ENCODE assay signal across 15 mouse cellular contexts in the genomic region with DNA sequence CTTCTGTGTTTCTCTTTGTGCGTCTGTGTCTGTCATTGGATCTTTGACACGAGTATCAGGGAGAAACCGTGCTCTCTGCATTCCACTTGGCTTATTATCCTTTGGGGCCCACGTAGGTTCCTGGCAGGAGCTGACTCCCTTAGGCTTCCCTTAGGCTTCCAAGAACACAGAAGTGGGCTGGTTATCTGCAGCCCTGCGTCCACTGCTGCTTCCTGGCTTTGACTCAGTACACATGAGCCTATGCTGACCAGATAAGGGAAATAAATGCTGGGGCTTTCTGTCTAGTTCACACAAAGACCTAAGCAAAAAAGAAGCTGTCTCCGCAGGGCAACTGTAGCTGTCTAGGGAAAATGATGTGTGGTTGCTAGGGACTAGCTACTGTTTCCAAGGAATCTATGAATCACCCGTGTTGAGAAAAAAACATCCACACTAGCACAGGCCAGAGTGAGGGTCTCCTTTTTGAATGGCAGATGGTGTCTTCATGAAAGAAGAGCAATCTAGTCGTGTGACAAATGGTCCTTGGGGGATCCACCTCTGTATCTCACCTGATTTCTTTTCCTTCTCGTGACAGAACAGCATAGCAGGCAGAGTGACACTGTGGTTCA. TPM values are rescaled to one million over a fixed set of nuclear protein-coding genes. Genes with fewer than 3 reads are reported as not detected.
A peak's percentile ranks its signal among the peaks of the same experiment; 100 is the strongest.
DNase-seq lines count a peak whose midpoint lies in the region; ATAC-seq and TF ChIP-seq lines count a peak whose summit lies in the region.
"Had no signal": no experiment of that assay in that cellular context is flagged by ENCODE, and none has a peak within 500 bp of the region (broad histone marks: within the 10 kb centered on the region; RNA-seq: fewer than 3 reads in every experiment).

No protein-coding gene starts in this region.

- no peaks in the 10 kb centered on the region for H3K36me3 ChIP-seq in forebrain, postnatal 0 days (ENCODE audit: insufficient read depth)
- no peaks in the 10 kb centered on the region for H3K36me3 ChIP-seq in neural tube, embryonic 14.5 days (ENCODE audit: control insufficient read depth, insufficient read depth, low read length)
- H3K36me3 ChIP-seq in intestine, postnatal 0 days (ENCODE audit: control insufficient read depth, insufficient read depth): no peaks in the 10 kb centered on the region

- TF ChIP-seq POLR2A in brain, embryonic 14.5 days (IDR thresholded peaks at IDR 0.05; ENCODE audit: borderline replicate concordance, extremely low read depth, insufficient read depth, insufficient read length, poor library complexity, severe bottlenecking): no peak

- H3K27me3 ChIP-seq in forebrain, postnatal 0 days (ENCODE audit: insufficient read depth, low read length): no peaks in the 10 kb centered on the region
- no peaks in the 10 kb centered on the region for H3K27me3 ChIP-seq in neural tube, embryonic 14.5 days (ENCODE audit: control insufficient read depth, insufficient read depth, low read length)
- H3K27me3 ChIP-seq in intestine, postnatal 0 days (replicated peaks; ENCODE audit: control insufficient read depth, insufficient read depth, low read length): no peaks in the 10 kb centered on the region

- no peak overlapping the region for H3K4me2 ChIP-seq in forebrain, postnatal 0 days (ENCODE audit: low read depth)
- no peak overlapping the region for H3K4me2 ChIP-seq in neural tube, embryonic 14.5 days (ENCODE audit: low read depth, low read length)
- H3K4me2 ChIP-seq in intestine, postnatal 0 days (replicated peaks; ENCODE audit: low read depth): no peak overlapping the region
- H3K4me2 ChIP-seq: liver, embryonic 11.5 days had no signal

- DNase-seq in layer of hippocampus, adult 2 months (ENCODE audit: low spot score in 2 of 2): no peak
- DNase-seq in layer of hippocampus, postnatal 10 days (ENCODE audit: low spot score in 2 of 2): no peak
- peak; percentile 68 for DNase-seq in brain, embryonic 14.5 days (ENCODE audit: low read depth)
- peak; percentile 67 for DNase-seq in forebrain, postnatal 0 days
- DNase-seq in thymus, postnatal 4 days: no peak
- DNase-seq: adrenal gland, postnatal 36 days; cerebellum, adult 11 months; heart, adult 2 months; kidney, adult 18-20 months; kidney, postnatal 4 days; lung, postnatal 14 days had no signal

- TF ChIP-seq CTCF in layer of hippocampus, adult 2 months (conservative IDR thresholded peaks at IDR 0.05): no peak
- no peak for TF ChIP-seq CTCF in brain, embryonic 14.5 days (IDR thresholded peaks at IDR 0.05; ENCODE audit: borderline replicate concordance, extremely low read depth, insufficient read depth, insufficient read length)
- no peak for TF ChIP-seq CTCF in forebrain, postnatal 0 days (IDR thresholded peaks at IDR 0.05; ENCODE audit: low read depth)
- TF ChIP-seq CTCF in intestine, postnatal 0 days (IDR thresholded peaks at IDR 0.05; ENCODE audit: low read depth): no peak

- no peak overlapping the region for H3K9ac ChIP-seq in forebrain, postnatal 0 days
- H3K9ac ChIP-seq in neural tube, embryonic 14.5 days (replicated peaks; ENCODE audit: low read depth, low read length): no peak overlapping the region
- no peak overlapping the region for H3K9ac ChIP-seq in intestine, postnatal 0 days (ENCODE audit: low read depth, low read length)

- H3K27ac ChIP-seq in layer of hippocampus, adult 2 months: 0 out of 2 replicates have a peak overlapping the region, but pooled peaks have one; percentile 14
- peak overlapping the region; percentile 73 for H3K27ac ChIP-seq in forebrain, postnatal 0 days (ENCODE audit: low read depth, low read length)
- H3K27ac ChIP-seq in neural tube, embryonic 14.5 days (ENCODE audit: low read depth, low read length): 0 out of 2 replicates have a peak overlapping the region, but pooled peaks have one; percentile 29
- H3K27ac ChIP-seq in intestine, postnatal 0 days (ENCODE audit: low read depth, low read length): no peak overlapping the region
- H3K27ac ChIP-seq: heart, adult 2 months had no signal

- 32% methylated on average over 9 of the region's 9 CpGs for WGBS in forebrain, postnatal 0 days
- WGBS in neural tube, embryonic 14.5 days: 41% methylated on average over 9 of the region's 9 CpGs
- 45% methylated on average over 9 of the region's 9 CpGs for WGBS in intestine, postnatal 0 days

- H3K4me3 ChIP-seq in layer of hippocampus, adult 2 months: no peak overlapping the region
- H3K4me3 ChIP-seq in forebrain, postnatal 0 days (ENCODE audit: low read depth, low read length): no peak overlapping the region
- no peak overlapping the region for H3K4me3 ChIP-seq in neural tube, embryonic 14.5 days (ENCODE audit: low read depth, low read length)
- no peak overlapping the region for H3K4me3 ChIP-seq in intestine, postnatal 0 days (ENCODE audit: low read depth, low read length)
- H3K4me3 ChIP-seq: heart, adult 2 months had no signal

- peak; percentile 85 for ATAC-seq in forebrain, postnatal 0 days
- ATAC-seq in neural tube, embryonic 14.5 days (ENCODE audit: low read depth): no peak
- no peak for ATAC-seq in intestine, postnatal 0 days

- no peaks in the 10 kb centered on the region; the same call in 1 of the 2 replicates for H3K4me1 ChIP-seq in forebrain, postnatal 0 days (ENCODE audit: insufficient read depth)
- no peaks in the 10 kb centered on the region for H3K4me1 ChIP-seq in neural tube, embryonic 14.5 days (ENCODE audit: control insufficient read depth, insufficient read depth, low read length)
- H3K4me1 ChIP-seq in intestine, postnatal 0 days (replicated peaks; ENCODE audit: control insufficient read depth, insufficient read depth, low read length): no peaks in the 10 kb centered on the region

- H3K9me3 ChIP-seq in forebrain, postnatal 0 days (ENCODE audit: low read length): no peaks in the 10 kb centered on the region
- no peaks in the 10 kb centered on the region for H3K9me3 ChIP-seq in neural tube, embryonic 14.5 days (ENCODE audit: control insufficient read depth, low read length)
- no peaks in the 10 kb centered on the region for H3K9me3 ChIP-seq in intestine, postnatal 0 days (ENCODE audit: control insufficient read depth)

RNA-seq across cellular contexts. Expression of a gene that starts 22.7 kb away (rescaled TPM):
- total RNA-seq in layer of hippocampus, adult 2 months (2021): not detected
- 1 to 10 TPM in 1 of 2 experiments, not detected in 1; 1.1 TPM for total RNA-seq in layer of hippocampus, postnatal 10 days (2021)
- 1.4 and 2.3 TPM in 2 replicates for polyA plus RNA-seq in brain, embryonic 14.5 days (2012; rRNA removed)
- total RNA-seq in forebrain, postnatal 0 days (2014; rRNA removed): 2.1 TPM in 1 of 2 replicates, not detected in the other
- polyA plus RNA-seq in forebrain, postnatal 0 days (2015; fragmentation: Nextera tagmentation; extraction: Ambion mirVana): 0.13 and 0.17 TPM in 2 replicates
- 0.37 and 0.44 TPM in 2 replicates for polyA plus RNA-seq in neural tube, embryonic 14.5 days (2014; fragmentation: Nextera tagmentation; extraction: Ambion mirVana)
- 0.12 TPM in 1 of 2 replicates, not detected in the other for polyA plus RNA-seq in intestine, postnatal 0 days (2015; fragmentation: Nextera tagmentation; extraction: Ambion mirVana)
- total RNA-seq: adrenal gland, postnatal 36 days; heart, adult 2 months; left cerebral cortex, adult 8-10 months had no signal
- polyA plus RNA-seq: heart, adult 2 months; liver, embryonic 11.5 days had no signal

Comparison
In these comparisons a context has a peak if more than half of its experiments do, and no peak if none do; other contexts are left out.
1. DNase-seq: peak in brain, embryonic 14.5 days (single experiment) and forebrain, postnatal 0 days (single experiment); none in layer of hippocampus, adult 2 months (0 of 2), layer of hippocampus, postnatal 10 days (0 of 2) and thymus, postnatal 4 days (single experiment).